Mouse (Mus musculus) MEL (cell line): Measurements from ENCODE around the gene Lat2. TPM values are rescaled to one million over a fixed set of nuclear protein-coding genes. Genes with fewer than 3 reads are reported as not detected.

Source experiments
- DNase-seq: peaks from one replicate; pipeline ENCODE4 v3.0.0; 2011; ENCODE audit warnings: low read depth, low spot score
- H3K27ac ChIP-seq: 2 replicates; pipeline ENCODE4 v1.5.1; 2012; ENCODE audit warnings: low read depth, mild to moderate bottlenecking, control low read depth, low read length, moderate library complexity; ENCODE audit not compliant: control insufficient read depth
- H3K27me3 ChIP-seq, 2 experiments: fragments of 150-350 bp in 1 of 2; sonication (generic) in 1 of 2; 2 replicates each; pipeline ENCODE4 v1.6.1; 2012; ENCODE audit warnings: low read length in 2 of 2, mild to moderate bottlenecking in 2 of 2, improper control_type of control experiment in 1 of 2, moderate library complexity in 1 of 2; ENCODE audit not compliant: insufficient read depth in 2 of 2, control insufficient read depth in 1 of 2
- H3K36me3 ChIP-seq, 2 experiments: 2 replicates each; pipeline ENCODE4 v1.6.1; 2012 to 2014; ENCODE audit warnings: low read length in 2 of 2, improper control_type of control experiment in 1 of 2, inconsistent platforms in 1 of 2, mild to moderate bottlenecking in 1 of 2; ENCODE audit not compliant: insufficient read depth in 2 of 2, control insufficient read depth in 1 of 2
- H3K4me1 ChIP-seq, 2 experiments: fragments of 150-350 bp in 1 of 2; sonication (generic) in 1 of 2; 2 replicates each; pipeline ENCODE4 v1.6.1; 2012; ENCODE audit warnings: low read length in 2 of 2, improper control_type of control experiment in 1 of 2, mild to moderate bottlenecking in 1 of 2; ENCODE audit not compliant: insufficient read depth in 2 of 2, control insufficient read depth in 1 of 2
- H3K4me3 ChIP-seq, 2 experiments: fragments of 150-350 bp in 1 of 2; sonication (generic) in 1 of 2; 2 replicates each; pipeline ENCODE4 v1.5.1; 2012; ENCODE audit warnings: low read depth in 2 of 2, low read length in 2 of 2, mild to moderate bottlenecking in 2 of 2, moderate library complexity in 2 of 2, control low read depth in 1 of 2, improper control_type of control experiment in 1 of 2; ENCODE audit not compliant: control insufficient read depth in 1 of 2, insufficient read depth in 1 of 2
- H3K79me2 ChIP-seq: 2 replicates; pipeline ENCODE4 v1.6.1; 2012; ENCODE audit warnings: mild to moderate bottlenecking, low read length, moderate library complexity; ENCODE audit not compliant: control insufficient read depth, poor library complexity, insufficient read depth
- H3K9ac ChIP-seq: 2 replicates; pipeline ENCODE4 v1.6.1; 2012; ENCODE audit warnings: low read depth, mild to moderate bottlenecking, control low read depth, low read length, moderate library complexity; ENCODE audit not compliant: control insufficient read depth, poor library complexity, severe bottlenecking
- H3K9me3 ChIP-seq: fragments of 150-350 bp; sonication (generic); replicated peaks from 2 replicates; pipeline ENCODE4 v1.6.1; 2012; ENCODE audit warnings: mild to moderate bottlenecking, low read length, improper control_type of control experiment, moderate library complexity; ENCODE audit not compliant: insufficient read depth
- CHD1 ChIP-seq: IDR thresholded peaks from 2 replicates; pipeline ENCODE4 v1.6.1; 2012; ENCODE audit warnings: low read depth, mild to moderate bottlenecking, inconsistent platforms, low read length, improper control_type of control experiment
- CHD2 ChIP-seq: IDR thresholded peaks from 2 replicates; pipeline ENCODE4 v1.6.1; 2011; ENCODE audit warnings: low read length, improper control_type of control experiment
- GABPA ChIP-seq: IDR thresholded peaks from 2 replicates; pipeline ENCODE4 v1.6.1; 2012; ENCODE audit warnings: low read depth, mild to moderate bottlenecking, inconsistent platforms, low read length, improper control_type of control experiment, moderate library complexity
- GATA1 ChIP-seq: IDR thresholded peaks from 2 replicates; pipeline ENCODE4 v1.6.1; 2011; ENCODE audit warnings: low read depth, low read length, improper control_type of control experiment
- HCFC1 ChIP-seq: IDR thresholded peaks from 2 replicates; pipeline ENCODE4 v1.6.1; 2012; ENCODE audit warnings: low read depth, mild to moderate bottlenecking, inconsistent platforms, low read length, improper control_type of control experiment, moderate library complexity
- JUND ChIP-seq: IDR thresholded peaks from 2 replicates; pipeline ENCODE4 v1.6.1; 2011; ENCODE audit warnings: low read depth, mild to moderate bottlenecking, improper control_type of control experiment, low read length
- KAT2A ChIP-seq: conservative IDR thresholded peaks from 2 replicates; pipeline ENCODE4 v1.6.1; 2012; ENCODE audit warnings: low read depth, low read length, improper control_type of control experiment, inconsistent platforms
- MAFK ChIP-seq: IDR thresholded peaks from 2 replicates; pipeline ENCODE4 v1.6.1; 2011; ENCODE audit warnings: low read depth, mild to moderate bottlenecking, low read length, improper control_type of control experiment, borderline replicate concordance
- MYB ChIP-seq: IDR thresholded peaks from 2 replicates; pipeline ENCODE4 v1.6.1; 2011; ENCODE audit warnings: mild to moderate bottlenecking, low read depth, low read length, improper control_type of control experiment
- POLR2AphosphoS2 ChIP-seq: IDR thresholded peaks from 2 replicates; pipeline ENCODE4 v1.6.1; 2011; ENCODE audit warnings: low read length, improper control_type of control experiment
- RAD21 ChIP-seq: IDR thresholded peaks from 2 replicates; pipeline ENCODE4 v1.6.1; 2011; ENCODE audit warnings: mild to moderate bottlenecking, low read depth, low read length, improper control_type of control experiment
- RCOR1 ChIP-seq: IDR thresholded peaks from 2 replicates; pipeline ENCODE4 v1.6.1; 2012; ENCODE audit warnings: low read depth, mild to moderate bottlenecking, inconsistent platforms, low read length, improper control_type of control experiment
- SMC3 ChIP-seq: IDR thresholded peaks from 2 replicates; pipeline ENCODE4 v1.6.1; 2011; ENCODE audit warnings: low read depth, low read length, improper control_type of control experiment
- TAL1 ChIP-seq: IDR thresholded peaks from 2 replicates; pipeline ENCODE4 v1.6.1; 2012; ENCODE audit warnings: mild to moderate bottlenecking, inconsistent platforms, low read length, moderate library complexity, mixed read lengths
- TBP ChIP-seq: IDR thresholded peaks from 2 replicates; pipeline ENCODE4 v1.8.0; 2011; ENCODE audit warnings: low read depth, low read length, improper control_type of control experiment
- TCF12 ChIP-seq: IDR thresholded peaks from 2 replicates; pipeline ENCODE4 v1.6.1; 2014; ENCODE audit warnings: low read depth, mild to moderate bottlenecking, inconsistent platforms, low read length, improper control_type of control experiment, moderate library complexity
- UBTF ChIP-seq: IDR thresholded peaks from 2 replicates; pipeline ENCODE4 v1.6.1; 2012; ENCODE audit warnings: low read depth, mild to moderate bottlenecking, inconsistent platforms, low read length, improper control_type of control experiment, moderate library complexity, borderline replicate concordance; ENCODE audit not compliant: insufficient read depth
- USF2 ChIP-seq, 2 experiments: IDR thresholded peaks; 2 replicates each; pipeline ENCODE4 v1.6.1; 2011 to 2012; ENCODE audit warnings: improper control_type of control experiment in 2 of 2, low read length in 2 of 2, borderline replicate concordance in 1 of 2, inconsistent platforms in 1 of 2, low read depth in 1 of 2, mild to moderate bottlenecking in 1 of 2; ENCODE audit not compliant: insufficient read depth in 1 of 2
- ZC3H11A ChIP-seq: IDR thresholded peaks from 2 replicates; pipeline ENCODE4 v1.6.1; 2012; ENCODE audit warnings: low read depth, mild to moderate bottlenecking, inconsistent platforms, low read length, improper control_type of control experiment
- ZMIZ1 ChIP-seq: IDR thresholded peaks from 2 replicates; pipeline ENCODE4 v1.6.1; 2012; ENCODE audit warnings: low read depth, mild to moderate bottlenecking, inconsistent platforms, low read length, improper control_type of control experiment, moderate library complexity
- ZNF384 ChIP-seq: IDR thresholded peaks from 2 replicates; pipeline ENCODE4 v1.6.1; 2012; ENCODE audit warnings: low read depth, mild to moderate bottlenecking, inconsistent platforms, low read length, improper control_type of control experiment
- polyA plus RNA-seq, 2 experiments: library from polyadenylated mRNA; stranded (reverse) in 1 of 2; unstranded in 1 of 2; fragments of >175 nt in 1 of 2; fragments of >200 nt in 1 of 2; gene quantifications; 2 replicates each; pipeline versions ENCODE4 v1.2.1 to v1.2.4; 2012; ENCODE audit warnings: low replicate concordance in 2 of 2, low read depth in 1 of 2; ENCODE audit not compliant: insufficient read length in 2 of 2, insufficient read depth in 1 of 2, missing spikeins in 1 of 2
- total RNA-seq: library from RNA; depleted of rRNA; stranded (reverse); fragments of 300-350 nt; gene quantifications from 2 replicates; pipeline ENCODE4 v1.2.3, GENCODE M21; 2012; rRNA removed

The Lat2 gene
- total RNA-seq: 0.46 and 0.92 TPM in 2 replicates
- under 1 TPM in 1 of 2 experiments, not detected in 1; 0.79 TPM for polyA plus RNA-seq

- TF ChIP-seq RCOR1 (no peak), ZMIZ1 (no peak), RAD21 (no peak), GABPA (no peak), SMC3 (no peak), CHD1 (no peak), UBTF (no peak), MYB (no peak), CHD2 (no peak), JUND (no peak), TCF12 (no peak), ZNF384 (no peak), GATA1 (no peak), MAFK (no peak), TAL1 (no peak), ZC3H11A (no peak), USF2 (IDR thresholded peaks at IDR 0.05; ENCODE audit: borderline replicate concordance in 1 of 2, insufficient read depth in 1 of 2, low read depth in 1 of 2, low read length in 2 of 2) (no peak), KAT2A (no peak), HCFC1 (no peak)
- H3K27ac ChIP-seq: no peak within 1 kb of the TSS
- H3K79me2 ChIP-seq: no peaks in the 10 kb centered on the region
- no peak for DNase-seq
- H3K27me3 ChIP-seq: no peaks in the 10 kb centered on the region
- H3K4me1 ChIP-seq: no peaks in the 10 kb centered on the region; a peak in 1 of 4 replicates
- no peak within 1 kb of the TSS for H3K4me3 ChIP-seq
- H3K9me3 ChIP-seq: no peaks in the 10 kb centered on the region
- H3K9ac ChIP-seq: no peak within 1 kb of the TSS
- no peaks in the 10 kb centered on the region; a peak in 1 of 4 replicates for H3K36me3 ChIP-seq
Measured at GRCm38 (mm10) chr5:134614802-134615201, at the start of gene Lat2. Gene Lat2 (minus strand): TSS chr5:134615025.

- Histone ChIP-seq H3K27me3 (no peaks in the 10 kb centered on the region), H3K27ac (no peak overlapping the region), H3K36me3 (no peaks in the 10 kb centered on the region), H3K79me2 (no peaks in the 10 kb centered on the region), H3K4me1 (no peaks in the 10 kb centered on the region), H3K9ac (no peak overlapping the region), H3K9me3 (no peaks in the 10 kb centered on the region), H3K4me3 (no peak overlapping the region)
- TF ChIP-seq TAL1 (no peak), HCFC1 (no peak), TBP (no peak), GATA1 (no peak), POLR2AphosphoS2 (no peak)
- no peak for DNase-seq
Measured at GRCm38 (mm10) chr5:134656708-134657107, 41.9 kb upstream of the Lat2 start.
